Mouse (Mus musculus): ENCODE data around the gene Card19. TPM values are rescaled to one million over a fixed set of nuclear protein-coding genes. Genes with fewer than 3 reads are reported as not detected.

Gene Card19
- polyA plus RNA-seq, 1 experiment = 22.0 TPM

DNA sequence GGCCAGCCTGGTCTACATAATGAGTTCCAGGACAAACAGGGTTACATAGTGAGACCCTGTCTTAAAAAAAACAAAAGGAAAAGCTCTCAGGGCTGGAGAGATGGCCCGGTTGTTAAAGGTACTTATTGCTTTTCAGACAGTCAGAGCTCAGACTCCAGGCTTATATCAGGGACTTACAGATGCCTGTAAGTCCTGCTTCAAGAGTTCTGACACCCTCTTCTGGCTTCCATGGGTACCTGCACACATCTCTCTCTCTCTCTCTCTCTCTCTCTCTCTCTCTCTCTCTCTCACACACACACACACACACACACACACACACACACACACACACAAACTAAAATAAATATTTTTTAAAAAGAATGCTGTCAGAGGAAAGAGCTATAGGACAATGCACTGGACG lies 54.6 kb downstream of the Card19 start:
- Histone ChIP-seq H3K27ac (ENCODE audit: control insufficient read depth, insufficient read depth, low read depth, low read length) (no peak overlapping the region), H3K36me3 (ENCODE audit: control insufficient read depth, insufficient read depth, low read length) (no peaks in the 10 kb centered on the region), H3K27me3 (ENCODE audit: control insufficient read depth, insufficient read depth, low read length) (no peaks in the 10 kb centered on the region), H3K4me3 (ENCODE audit: control insufficient read depth, low read depth, low read length) (no peak overlapping the region), H3K4me1 (ENCODE audit: control insufficient read depth, insufficient read depth, low read length) (no peaks in the 10 kb centered on the region)
- no peak for TF ChIP-seq POLR2A (IDR thresholded peaks at IDR 0.05; ENCODE audit: control insufficient read depth, low read depth, low read length)
- TF ChIP-seq CTCF (IDR thresholded peaks at IDR 0.05; ENCODE audit: control insufficient read depth, insufficient read depth, insufficient replicate concordance, low read depth, low read length) = no peak

GRCm38 (mm10) chr13:49158040-49158713 lies 57.7 kb downstream of the Card19 start:
- TF ChIP-seq CTCF (IDR thresholded peaks at IDR 0.05; ENCODE audit: control insufficient read depth, insufficient read depth, insufficient replicate concordance, low read depth, low read length) (no peak), POLR2A (IDR thresholded peaks at IDR 0.05; ENCODE audit: control insufficient read depth, low read depth, low read length) (no peak)
- no peaks in the 10 kb centered on the region for H3K27me3 ChIP-seq (ENCODE audit: control insufficient read depth, insufficient read depth, low read length)
- H3K4me3 ChIP-seq (ENCODE audit: control insufficient read depth, low read depth, low read length) = no peak overlapping the region
- H3K36me3 ChIP-seq (ENCODE audit: control insufficient read depth, insufficient read depth, low read length) = no peaks in the 10 kb centered on the region
- H3K4me1 ChIP-seq (ENCODE audit: control insufficient read depth, insufficient read depth, low read length) = no peaks in the 10 kb centered on the region
- H3K27ac ChIP-seq (ENCODE audit: control insufficient read depth, insufficient read depth, low read depth, low read length) = no peak overlapping the region

DNA sequence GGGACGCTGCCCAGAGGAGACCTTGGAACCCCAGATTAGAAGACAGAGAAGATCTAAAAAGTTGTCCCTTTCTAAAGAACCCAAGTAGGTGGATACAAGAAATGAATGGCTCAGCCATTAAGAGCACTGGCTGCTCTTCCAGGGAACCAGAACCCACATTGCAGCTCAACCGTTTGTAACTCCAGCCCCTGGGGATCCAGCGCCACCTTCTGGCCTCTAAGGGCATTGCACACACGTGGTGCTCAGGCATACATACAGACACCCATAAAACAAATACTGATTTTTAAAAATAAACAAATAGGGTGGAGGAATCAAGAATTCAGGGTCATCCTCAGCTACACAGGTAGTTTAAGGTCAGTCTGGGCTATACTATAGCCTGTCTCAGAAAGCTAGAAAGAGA lies 59.2 kb downstream of the Card19 start:
- H3K4me1 ChIP-seq (ENCODE audit: control insufficient read depth, insufficient read depth, low read length) = no peaks in the 10 kb centered on the region
- TF ChIP-seq CTCF (IDR thresholded peaks at IDR 0.05; ENCODE audit: control insufficient read depth, insufficient read depth, insufficient replicate concordance, low read depth, low read length) (peak; percentile 91; the same call in 1 of the 2 replicates), POLR2A (IDR thresholded peaks at IDR 0.05; ENCODE audit: control insufficient read depth, low read depth, low read length) (no peak)
- no peaks in the 10 kb centered on the region for H3K36me3 ChIP-seq (ENCODE audit: control insufficient read depth, insufficient read depth, low read length)
- H3K4me3 ChIP-seq (ENCODE audit: control insufficient read depth, low read depth, low read length) = no peak overlapping the region
- no peak overlapping the region for H3K27ac ChIP-seq (ENCODE audit: control insufficient read depth, insufficient read depth, low read depth, low read length)
- no peaks in the 10 kb centered on the region for H3K27me3 ChIP-seq (ENCODE audit: control insufficient read depth, insufficient read depth, low read length)

DNA sequence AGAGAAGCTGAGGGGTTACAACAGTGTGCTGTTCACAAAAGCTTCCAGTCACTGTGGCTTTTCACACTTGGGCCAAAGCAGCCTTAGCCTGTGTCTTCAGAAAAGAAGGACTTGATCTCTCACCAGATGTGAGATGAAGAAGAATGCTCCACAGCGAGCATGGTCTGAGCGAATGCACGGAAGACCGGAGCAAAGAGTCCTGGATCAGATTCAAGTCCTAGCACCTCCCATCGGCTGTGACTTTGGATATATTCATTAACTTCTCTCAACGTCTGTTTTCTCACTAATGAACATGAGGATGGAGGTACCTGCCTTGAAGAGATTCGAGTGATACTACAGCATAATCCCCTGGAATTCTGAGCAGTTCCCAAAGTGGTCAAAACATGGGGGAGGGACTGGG lies 61.2 kb downstream of the Card19 start:
- H3K27me3 ChIP-seq (ENCODE audit: control insufficient read depth, insufficient read depth, low read length) = no peaks in the 10 kb centered on the region
- no peaks in the 10 kb centered on the region for H3K4me1 ChIP-seq (ENCODE audit: control insufficient read depth, insufficient read depth, low read length)
- H3K36me3 ChIP-seq (ENCODE audit: control insufficient read depth, insufficient read depth, low read length) = no peaks in the 10 kb centered on the region
- no peak for TF ChIP-seq POLR2A (IDR thresholded peaks at IDR 0.05; ENCODE audit: control insufficient read depth, low read depth, low read length)
- TF ChIP-seq CTCF (IDR thresholded peaks at IDR 0.05; ENCODE audit: control insufficient read depth, insufficient read depth, insufficient replicate concordance, low read depth, low read length) = no peak
- no peak overlapping the region for H3K27ac ChIP-seq (ENCODE audit: control insufficient read depth, insufficient read depth, low read depth, low read length)
- H3K4me3 ChIP-seq (ENCODE audit: control insufficient read depth, low read depth, low read length) = no peak overlapping the region

- Histone ChIP-seq H3K4me3 (ENCODE audit: control insufficient read depth, low read depth, low read length) (no peak overlapping the region), H3K4me1 (ENCODE audit: control insufficient read depth, insufficient read depth, low read length) (no peaks in the 10 kb centered on the region), H3K27me3 (ENCODE audit: control insufficient read depth, insufficient read depth, low read length) (no peaks in the 10 kb centered on the region), H3K36me3 (ENCODE audit: control insufficient read depth, insufficient read depth, low read length) (no peaks in the 10 kb centered on the region), H3K27ac (ENCODE audit: control insufficient read depth, insufficient read depth, low read depth, low read length) (no peak overlapping the region)
- no peak for TF ChIP-seq POLR2A (IDR thresholded peaks at IDR 0.05; ENCODE audit: control insufficient read depth, low read depth, low read length)
- TF ChIP-seq CTCF (IDR thresholded peaks at IDR 0.05; ENCODE audit: control insufficient read depth, insufficient read depth, insufficient replicate concordance, low read depth, low read length) = no peak
Measured at GRCm38 (mm10) chr13:49154028-49154427, 61.8 kb downstream of the Card19 start.

Other genes with a start within 250 kb of the Card19 start
- gene Fam120a, start 248.0 kb downstream of the Card19 start, polyA plus RNA-seq (2012; rRNA removed) = 10.4 and 10.8 TPM in 2 replicates
- gene Wnk2, start 68.0 kb downstream of the Card19 start, polyA plus RNA-seq (2012; rRNA removed) = 1.0 and 1.6 TPM in 2 replicates
- 30.9 and 41.5 TPM in 2 replicates for gene Ninj1, start 28.6 kb downstream of the Card19 start, polyA plus RNA-seq (2012; rRNA removed)
- gene Susd3, start 32.7 kb upstream of the Card19 start, polyA plus RNA-seq (2012; rRNA removed) = 37.7 and 51.3 TPM in 2 replicates
- gene Fgd3, start 104.3 kb upstream of the Card19 start, polyA plus RNA-seq (2012; rRNA removed) = 0.56 and 0.60 TPM in 2 replicates
- 42.8 and 44.7 TPM in 2 replicates for gene Bicd2, start 125.5 kb upstream of the Card19 start, polyA plus RNA-seq (2012; rRNA removed)
- gene Ippk, start 205.2 kb upstream of the Card19 start, polyA plus RNA-seq (2012; rRNA removed) = 11.6 and 12.2 TPM in 2 replicates

Measured in testis, adult 2 months (tissue).